ENCODE assay signal across 13 mouse cellular contexts in genomic region chr5:107997717-107998116, GRCm38 (mm10). TPM values are rescaled to one million over a fixed set of nuclear protein-coding genes. Genes with fewer than 3 reads are reported as not detected.
DNase-seq lines count a peak whose midpoint lies in the region; ATAC-seq and TF ChIP-seq lines count a peak whose summit lies in the region.
"Had no signal": no experiment of that assay in that cellular context is flagged by ENCODE, and none has a peak within 500 bp of the region (broad histone marks: within the 10 kb centered on the region; RNA-seq: fewer than 3 reads in every experiment).

No protein-coding gene starts in this region.

- no peak for TF ChIP-seq EP300 in stomach, postnatal 0 days (optimal IDR thresholded peaks at IDR 0.05)

- no peaks in the 10 kb centered on the region for H3K27me3 ChIP-seq in kidney, adult 2 months (replicated peaks; ENCODE audit: control insufficient read depth, insufficient read depth, low read length)
- H3K27me3 ChIP-seq in kidney, embryonic 16.5 days (ENCODE audit: insufficient read depth, low read length), result no peaks in the 10 kb centered on the region
- no peaks in the 10 kb centered on the region for H3K27me3 ChIP-seq in stomach, postnatal 0 days (ENCODE audit: control insufficient read depth, insufficient read depth, low read length)
- H3K27me3 ChIP-seq: embryonic facial prominence, embryonic 12.5 days; megakaryocyte, embryonic 14.5 days had no signal

- TF ChIP-seq CTCF in kidney, adult 2 months (conservative IDR thresholded peaks at IDR 0.05; ENCODE audit: insufficient read depth, insufficient read length, low read depth, low read length), result no peak
- no peak for TF ChIP-seq CTCF in stomach, postnatal 0 days (IDR thresholded peaks at IDR 0.05; ENCODE audit: low read depth)

- TF ChIP-seq POLR2A in kidney, adult 2 months (IDR thresholded peaks at IDR 0.05; ENCODE audit: low read depth, low read length), result no peak

- WGBS in kidney, adult 2 months, result 64% methylated on average over 7 of the region's 7 CpGs
- WGBS in kidney, embryonic 16.5 days, result 63% methylated on average over 7 of the region's 7 CpGs
- WGBS in stomach, postnatal 0 days, result 54% methylated on average over 7 of the region's 7 CpGs

- H3K4me2 ChIP-seq in kidney, embryonic 16.5 days (replicated peaks; ENCODE audit: low read depth, low read length), result no peak overlapping the region
- H3K4me2 ChIP-seq in stomach, postnatal 0 days (replicated peaks; ENCODE audit: low read depth), result no peak overlapping the region
- H3K4me2 ChIP-seq: embryonic facial prominence, embryonic 12.5 days had no signal

- no peak for ATAC-seq in kidney, embryonic 16.5 days (ENCODE audit: low FRiP score, low TSS enrichment)
- ATAC-seq in stomach, postnatal 0 days (ENCODE audit: low FRiP score, low TSS enrichment), result no peak; the same call in 1 of the 2 replicates

- DNase-seq in kidney, adult 2 months, result peak; percentile 47
- peak; percentile 40 for DNase-seq in brain, adult 2 months (ENCODE audit: low read depth, low spot score)
- DNase-seq in gastrocnemius, postnatal 10 days, result peak; percentile 43
- peak; percentile 31 for DNase-seq in heart, postnatal 4 days
- DNase-seq in stomach, postnatal 0 days (ENCODE audit: low spot score), result no peak
- no peak for DNase-seq in right cerebral cortex, postnatal 14 days
- DNase-seq: cerebellum, adult 9-10 months; thymus, postnatal 36 days had no signal

- H3K4me1 ChIP-seq in kidney, adult 2 months (ENCODE audit: control insufficient read depth, insufficient read depth, low read length), result no peaks in the 10 kb centered on the region
- H3K4me1 ChIP-seq in kidney, embryonic 16.5 days (ENCODE audit: insufficient read depth, low read length), result no peaks in the 10 kb centered on the region
- no peaks in the 10 kb centered on the region for H3K4me1 ChIP-seq in stomach, postnatal 0 days (replicated peaks; ENCODE audit: control insufficient read depth, insufficient read depth)
- H3K4me1 ChIP-seq: embryonic facial prominence, embryonic 12.5 days; hindbrain, embryonic 10.5 days had no signal

- H3K27ac ChIP-seq in kidney, adult 2 months (ENCODE audit: insufficient read depth, low read depth, low read length), result 0 out of 2 replicates have a peak overlapping the region, but pooled peaks have one; percentile 9
- H3K27ac ChIP-seq in kidney, embryonic 16.5 days (ENCODE audit: low read length), result no peak overlapping the region
- no peak overlapping the region for H3K27ac ChIP-seq in stomach, postnatal 0 days (replicated peaks)
- H3K27ac ChIP-seq: embryonic facial prominence, embryonic 12.5 days; hindbrain, embryonic 10.5 days; liver, embryonic 14.5 days had no signal

- no peaks in the 10 kb centered on the region for H3K9me3 ChIP-seq in kidney, embryonic 16.5 days (ENCODE audit: low read length)
- no peaks in the 10 kb centered on the region for H3K9me3 ChIP-seq in stomach, postnatal 0 days (ENCODE audit: control insufficient read depth, low read length)
- H3K9me3 ChIP-seq: embryonic facial prominence, embryonic 12.5 days; hindbrain, embryonic 10.5 days; megakaryocyte, embryonic 14.5 days had no signal

- no peak overlapping the region for H3K9ac ChIP-seq in kidney, embryonic 16.5 days (replicated peaks; ENCODE audit: low read length)
- no peak overlapping the region for H3K9ac ChIP-seq in stomach, postnatal 0 days (ENCODE audit: low read length)
- H3K9ac ChIP-seq: embryonic facial prominence, embryonic 12.5 days; liver, embryonic 14.5 days had no signal

- no peak overlapping the region for H3K4me3 ChIP-seq in kidney, adult 2 months (ENCODE audit: insufficient read depth, low read depth, low read length)
- no peak overlapping the region for H3K4me3 ChIP-seq in kidney, embryonic 16.5 days (ENCODE audit: low read length)
- no peak overlapping the region for H3K4me3 ChIP-seq in stomach, postnatal 0 days (ENCODE audit: low read depth, low read length)
- H3K4me3 ChIP-seq: embryonic facial prominence, embryonic 12.5 days; hindbrain, embryonic 10.5 days; megakaryocyte, embryonic 14.5 days had no signal

- no peaks in the 10 kb centered on the region for H3K36me3 ChIP-seq in kidney, adult 2 months (ENCODE audit: control insufficient read depth, insufficient read depth, low read length)
- no peaks in the 10 kb centered on the region for H3K36me3 ChIP-seq in kidney, embryonic 16.5 days (ENCODE audit: insufficient read depth, low read length)
- no peaks in the 10 kb centered on the region for H3K36me3 ChIP-seq in stomach, postnatal 0 days (ENCODE audit: control insufficient read depth, insufficient read depth, low read length)
- H3K36me3 ChIP-seq: embryonic facial prominence, embryonic 12.5 days; hindbrain, embryonic 10.5 days had no signal

RNA-seq across cellular contexts. Expression of gene Fam69a, which starts 10.8 kb away (rescaled TPM):
- polyA plus RNA-seq in kidney, adult 2 months (2012; rRNA removed), result 4.4 and 7.0 TPM in 2 replicates
- polyA plus RNA-seq in kidney, embryonic 16.5 days (2015; fragmentation: Nextera tagmentation; extraction: Ambion mirVana), result 19.6 and 20.8 TPM in 2 replicates
- 10 to 100 TPM; 51.1 to 65.5 TPM for total RNA-seq in gastrocnemius, postnatal 10 days (2021)
- 10 to 100 TPM; 11.6 to 13.5 TPM for total RNA-seq in heart, postnatal 4 days (2021)
- polyA plus RNA-seq in stomach, postnatal 0 days (2015; fragmentation: Nextera tagmentation; extraction: Ambion mirVana), result 15.5 and 16.3 TPM in 2 replicates

Comparison
In these comparisons a context has a peak if more than half of its experiments do, and no peak if none do; other contexts are left out.
1. DNase-seq: peak in kidney, adult 2 months (single experiment), brain, adult 2 months (single experiment), gastrocnemius, postnatal 10 days (single experiment) and heart, postnatal 4 days (single experiment); none in stomach, postnatal 0 days (single experiment) and right cerebral cortex, postnatal 14 days (single experiment).